Mouse (Mus musculus): Measurements from ENCODE around the gene Xpot. TPM values are rescaled to one million over a fixed set of nuclear protein-coding genes. Genes with fewer than 3 reads are reported as not detected.

Xpot gene
- polyA plus RNA-seq, 1 experiment from 2014 or later = 61.9 TPM

DNA sequence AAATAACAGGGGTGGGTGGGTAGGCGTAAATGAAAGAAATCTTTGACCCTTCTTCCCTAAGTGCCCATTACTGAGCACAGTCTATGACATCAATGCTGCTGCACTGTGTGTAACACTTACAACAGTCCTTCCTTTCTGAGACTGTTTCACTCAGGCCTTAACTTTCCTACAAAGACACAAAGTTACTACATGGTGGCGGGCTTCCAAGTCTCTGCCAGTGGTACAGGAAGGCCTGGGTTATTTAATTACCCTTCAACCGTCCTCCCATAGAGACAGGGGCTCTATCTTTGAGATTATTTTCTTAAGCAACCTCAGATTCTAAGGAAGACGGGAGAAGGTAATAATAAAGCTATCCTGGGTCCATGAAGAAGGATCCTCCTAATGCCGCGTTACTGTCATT, 13.7 kb downstream of the Xpot start:
- WGBS = 95% methylated on average over 6 of the region's 6 CpGs
- Histone ChIP-seq H3K27me3 (ENCODE audit: control insufficient read depth, insufficient read depth, low read length) (no peaks in the 10 kb centered on the region), H3K4me2 (ENCODE audit: low read depth, severe bottlenecking) (no peak overlapping the region), H3K9ac (ENCODE audit: low read length) (no peak overlapping the region), H3K36me3 (ENCODE audit: control insufficient read depth, insufficient read depth, low read length) (peaks cover 37% of the 10 kb centered on the region), H3K27ac (replicated peaks; ENCODE audit: low read depth, low read length) (no peak overlapping the region), H3K4me3 (ENCODE audit: low read depth, low read length) (no peak overlapping the region), H3K9me3 (ENCODE audit: control insufficient read depth, low read length) (no peaks in the 10 kb centered on the region), H3K4me1 (ENCODE audit: control insufficient read depth, insufficient read depth, low read length) (no peaks in the 10 kb centered on the region)
- ATAC-seq (ENCODE audit: insufficient number of reproducible peaks, low FRiP score, low TSS enrichment, low read depth) (no peak), DNase-seq (ENCODE audit: low spot score) (no peak)

DNA sequence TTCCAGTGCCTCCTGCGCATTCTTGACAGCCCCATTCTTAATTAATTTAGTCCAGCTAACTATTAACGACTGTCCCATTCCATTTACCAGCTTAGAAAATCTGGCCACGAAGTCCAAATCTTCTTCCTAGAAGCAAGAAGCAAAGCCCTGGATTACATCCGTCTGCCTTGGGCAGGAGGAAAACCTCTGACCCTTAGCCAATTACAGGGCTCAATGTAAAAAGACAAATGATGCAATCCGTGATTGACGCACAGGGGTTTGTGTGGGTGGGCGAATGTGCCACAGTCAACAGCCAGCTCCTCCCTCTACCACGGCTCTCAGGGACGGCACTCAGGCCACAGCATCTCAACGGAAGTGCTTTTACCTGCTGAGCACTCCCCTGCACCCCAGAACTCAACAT, 14.5 kb downstream of the Xpot start:
- DNase-seq (ENCODE audit: low spot score) (no peak), ATAC-seq (ENCODE audit: insufficient number of reproducible peaks, low FRiP score, low TSS enrichment, low read depth) (no peak)
- Histone ChIP-seq H3K27ac (replicated peaks; ENCODE audit: low read depth, low read length) (no peak overlapping the region), H3K9ac (ENCODE audit: low read length) (no peak overlapping the region), H3K4me3 (ENCODE audit: low read depth, low read length) (no peak overlapping the region), H3K4me1 (ENCODE audit: control insufficient read depth, insufficient read depth, low read length) (no peaks in the 10 kb centered on the region), H3K36me3 (ENCODE audit: control insufficient read depth, insufficient read depth, low read length) (peaks cover 41% of the 10 kb centered on the region), H3K4me2 (ENCODE audit: low read depth, severe bottlenecking) (no peak overlapping the region), H3K27me3 (ENCODE audit: control insufficient read depth, insufficient read depth, low read length) (no peaks in the 10 kb centered on the region), H3K9me3 (ENCODE audit: control insufficient read depth, low read length) (no peaks in the 10 kb centered on the region)
- 83% methylated on average over 9 of the region's 10 CpGs for whole genome bisulfite sequencing

DNA sequence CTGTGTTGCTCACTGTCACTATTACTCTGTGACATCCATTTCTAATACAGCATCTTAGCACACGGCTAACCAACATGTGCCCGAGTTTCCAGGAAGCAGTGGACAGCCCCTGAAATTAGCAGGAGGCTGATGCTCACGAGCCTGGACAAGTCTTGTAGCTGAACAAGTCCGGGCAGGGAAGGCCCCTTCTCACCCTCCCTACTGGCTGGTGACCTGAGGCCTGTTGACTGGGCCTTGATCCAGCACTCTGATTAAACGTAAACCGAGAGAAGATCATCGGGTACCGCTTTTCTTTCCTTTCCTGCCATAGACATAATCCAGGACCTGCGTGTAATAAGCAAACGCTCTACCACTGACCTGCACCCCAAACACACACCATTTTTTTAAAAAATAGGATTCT, 18.0 kb downstream of the Xpot start:
- no peak overlapping the region for H3K4me3 ChIP-seq (ENCODE audit: low read depth, low read length)
- ATAC-seq (ENCODE audit: insufficient number of reproducible peaks, low FRiP score, low TSS enrichment, low read depth) = no peak
- no peak overlapping the region for H3K4me2 ChIP-seq (ENCODE audit: low read depth, severe bottlenecking)
- H3K27ac ChIP-seq (replicated peaks; ENCODE audit: low read depth, low read length) = no peak overlapping the region
- no peaks in the 10 kb centered on the region for H3K4me1 ChIP-seq (ENCODE audit: control insufficient read depth, insufficient read depth, low read length)
- DNase-seq (ENCODE audit: low spot score) = no peak
- H3K9me3 ChIP-seq (ENCODE audit: control insufficient read depth, low read length) = no peaks in the 10 kb centered on the region
- no peak overlapping the region for H3K9ac ChIP-seq (ENCODE audit: low read length)
- H3K36me3 ChIP-seq (ENCODE audit: control insufficient read depth, insufficient read depth, low read length) = peaks cover 47% of the 10 kb centered on the region
- H3K27me3 ChIP-seq (ENCODE audit: control insufficient read depth, insufficient read depth, low read length) = no peaks in the 10 kb centered on the region
- 93% methylated on average over 10 of the region's 10 CpGs for WGBS

DNA sequence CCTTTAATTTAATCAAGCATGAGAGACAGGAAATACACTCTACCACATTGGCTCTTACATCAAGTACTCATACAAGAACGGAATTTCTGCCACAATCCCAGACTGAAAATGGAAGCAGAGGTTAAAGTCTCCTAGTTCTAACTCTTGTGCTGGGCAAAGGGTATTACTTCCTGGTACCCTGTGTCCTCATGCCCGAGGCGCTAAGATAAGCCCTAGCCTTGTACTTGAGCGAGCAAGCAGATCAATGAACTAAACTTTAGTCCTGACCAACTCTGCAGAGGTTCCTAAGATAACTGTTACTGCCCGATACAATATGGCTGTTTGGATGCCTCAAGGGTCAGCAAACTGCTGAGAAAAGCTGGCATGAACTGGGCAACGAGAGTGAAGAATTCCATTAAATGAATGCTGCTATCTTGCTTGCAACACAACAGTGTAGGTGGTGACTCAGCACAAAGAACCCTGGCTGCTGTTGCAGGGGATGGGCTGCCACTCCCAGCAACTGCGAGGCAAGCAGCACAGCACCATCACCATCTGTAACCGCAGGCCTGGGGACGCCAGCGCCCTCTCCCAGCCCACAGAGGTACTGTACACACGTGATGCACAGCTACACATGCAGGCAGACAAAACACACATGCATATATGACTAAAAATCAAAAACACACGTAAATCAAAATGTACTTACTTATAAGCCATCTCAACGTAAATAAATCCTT, 21.3 kb downstream of the Xpot start:
- H3K27ac ChIP-seq (replicated peaks; ENCODE audit: low read depth, low read length) = no peak overlapping the region
- no peaks in the 10 kb centered on the region for H3K4me1 ChIP-seq (ENCODE audit: control insufficient read depth, insufficient read depth, low read length)
- peaks cover 50% of the 10 kb centered on the region for H3K36me3 ChIP-seq (ENCODE audit: control insufficient read depth, insufficient read depth, low read length)
- no peak overlapping the region for H3K4me3 ChIP-seq (ENCODE audit: low read depth, low read length)
- DNase-seq (ENCODE audit: low spot score) (no peak), ATAC-seq (ENCODE audit: insufficient number of reproducible peaks, low FRiP score, low TSS enrichment, low read depth) (no peak)
- no peak overlapping the region for H3K9ac ChIP-seq (ENCODE audit: low read length)
- 94% methylated on average over 13 of the region's 13 CpGs for WGBS
- H3K9me3 ChIP-seq (ENCODE audit: control insufficient read depth, low read length) = no peaks in the 10 kb centered on the region
- no peaks in the 10 kb centered on the region for H3K27me3 ChIP-seq (ENCODE audit: control insufficient read depth, insufficient read depth, low read length)
- H3K4me2 ChIP-seq (ENCODE audit: low read depth, severe bottlenecking) = no peak overlapping the region

DNA sequence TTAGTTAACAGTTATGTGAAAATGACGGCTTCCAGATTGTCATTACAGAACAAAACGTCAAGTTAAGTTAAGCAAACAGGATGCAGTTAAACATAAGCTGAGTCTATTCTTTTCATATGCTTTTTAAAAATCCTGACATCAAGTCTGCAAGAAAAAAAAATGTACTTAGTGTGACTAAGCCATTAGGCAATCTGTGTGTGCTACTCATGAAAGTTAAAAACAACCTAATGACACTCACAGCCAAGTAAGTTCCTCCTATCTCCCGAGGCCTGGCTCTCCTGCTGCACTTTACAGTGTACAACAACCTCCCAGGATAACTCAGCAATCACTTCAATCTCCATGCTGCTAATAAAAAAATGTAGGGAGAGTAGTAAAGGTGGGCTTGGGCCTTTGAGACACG, 22.6 kb downstream of the Xpot start:
- Histone ChIP-seq H3K9me3 (ENCODE audit: control insufficient read depth, low read length) (no peaks in the 10 kb centered on the region), H3K4me3 (ENCODE audit: low read depth, low read length) (no peak overlapping the region), H3K27ac (replicated peaks; ENCODE audit: low read depth, low read length) (no peak overlapping the region), H3K4me2 (ENCODE audit: low read depth, severe bottlenecking) (no peak overlapping the region), H3K27me3 (ENCODE audit: control insufficient read depth, insufficient read depth, low read length) (no peaks in the 10 kb centered on the region), H3K4me1 (ENCODE audit: control insufficient read depth, insufficient read depth, low read length) (no peaks in the 10 kb centered on the region), H3K9ac (ENCODE audit: low read length) (no peak overlapping the region), H3K36me3 (ENCODE audit: control insufficient read depth, insufficient read depth, low read length) (peaks cover 52% of the 10 kb centered on the region)
- DNase-seq (ENCODE audit: low spot score) = no peak
- WGBS = 93% methylated on average over 4 of the region's 4 CpGs
- ATAC-seq (ENCODE audit: insufficient number of reproducible peaks, low FRiP score, low TSS enrichment, low read depth) = no peak

DNA sequence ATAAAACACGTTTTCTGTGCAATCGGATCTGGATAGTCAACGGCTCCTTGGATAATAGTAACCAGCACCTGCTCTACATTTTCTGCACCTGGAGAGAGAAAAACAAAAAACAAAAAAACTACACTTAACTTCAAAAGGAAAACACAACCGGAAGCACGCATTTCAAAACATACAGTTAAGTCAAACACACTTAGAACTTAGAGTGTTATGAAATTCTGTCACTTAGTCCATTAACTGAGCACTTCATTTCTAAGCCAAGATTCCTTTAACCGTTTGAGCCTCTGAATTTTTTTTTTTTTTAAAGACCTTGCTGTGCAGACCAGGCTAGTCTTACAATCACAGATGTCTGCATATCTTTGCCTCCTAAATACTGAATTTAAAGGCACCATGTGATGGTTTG, 24.9 kb downstream of the Xpot start:
- Histone ChIP-seq H3K9ac (ENCODE audit: low read length) (no peak overlapping the region), H3K27ac (replicated peaks; ENCODE audit: low read depth, low read length) (no peak overlapping the region), H3K9me3 (ENCODE audit: control insufficient read depth, low read length) (no peaks in the 10 kb centered on the region), H3K4me3 (ENCODE audit: low read depth, low read length) (no peak overlapping the region), H3K27me3 (ENCODE audit: control insufficient read depth, insufficient read depth, low read length) (no peaks in the 10 kb centered on the region), H3K4me1 (ENCODE audit: control insufficient read depth, insufficient read depth, low read length) (no peaks in the 10 kb centered on the region), H3K36me3 (ENCODE audit: control insufficient read depth, insufficient read depth, low read length) (peaks cover 39% of the 10 kb centered on the region), H3K4me2 (ENCODE audit: low read depth, severe bottlenecking) (no peak overlapping the region)
- 87% methylated on average over 6 of the region's 6 CpGs for WGBS
- ATAC-seq (ENCODE audit: insufficient number of reproducible peaks, low FRiP score, low TSS enrichment, low read depth) (no peak), DNase-seq (ENCODE audit: low spot score) (no peak)

DNA sequence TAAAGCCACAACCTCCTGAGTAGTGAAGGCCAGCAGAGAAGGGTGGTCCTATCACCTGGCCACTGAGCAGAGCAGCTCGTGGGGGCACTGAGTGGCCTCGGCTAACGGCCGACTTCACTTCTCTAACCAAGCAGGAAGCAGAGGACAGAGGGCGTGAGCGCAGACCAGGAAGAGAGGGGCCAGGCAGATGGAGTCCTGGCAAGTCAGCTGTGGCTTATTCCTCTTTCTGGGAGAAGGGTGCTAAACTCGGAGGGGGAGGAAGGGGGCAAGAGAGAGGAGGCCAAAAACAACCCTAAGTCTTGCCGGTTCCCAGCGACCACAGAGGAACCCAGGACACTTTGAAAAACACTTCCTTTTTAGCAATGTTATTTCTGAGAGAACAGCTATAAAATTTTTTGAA, 29.6 kb downstream of the Xpot start:
- Histone ChIP-seq H3K4me1 (ENCODE audit: control insufficient read depth, insufficient read depth, low read length) (no peaks in the 10 kb centered on the region), H3K4me3 (ENCODE audit: low read depth, low read length) (no peak overlapping the region), H3K4me2 (ENCODE audit: low read depth, severe bottlenecking) (no peak overlapping the region), H3K9ac (ENCODE audit: low read length) (no peak overlapping the region), H3K36me3 (ENCODE audit: control insufficient read depth, insufficient read depth, low read length) (peaks cover 27% of the 10 kb centered on the region), H3K9me3 (ENCODE audit: control insufficient read depth, low read length) (no peaks in the 10 kb centered on the region), H3K27ac (replicated peaks; ENCODE audit: low read depth, low read length) (no peak overlapping the region), H3K27me3 (ENCODE audit: control insufficient read depth, insufficient read depth, low read length) (no peaks in the 10 kb centered on the region)
- ATAC-seq (ENCODE audit: insufficient number of reproducible peaks, low FRiP score, low TSS enrichment, low read depth) = no peak
- DNase-seq (ENCODE audit: low spot score) = no peak
- WGBS = 92% methylated on average over 9 of the region's 9 CpGs

DNA sequence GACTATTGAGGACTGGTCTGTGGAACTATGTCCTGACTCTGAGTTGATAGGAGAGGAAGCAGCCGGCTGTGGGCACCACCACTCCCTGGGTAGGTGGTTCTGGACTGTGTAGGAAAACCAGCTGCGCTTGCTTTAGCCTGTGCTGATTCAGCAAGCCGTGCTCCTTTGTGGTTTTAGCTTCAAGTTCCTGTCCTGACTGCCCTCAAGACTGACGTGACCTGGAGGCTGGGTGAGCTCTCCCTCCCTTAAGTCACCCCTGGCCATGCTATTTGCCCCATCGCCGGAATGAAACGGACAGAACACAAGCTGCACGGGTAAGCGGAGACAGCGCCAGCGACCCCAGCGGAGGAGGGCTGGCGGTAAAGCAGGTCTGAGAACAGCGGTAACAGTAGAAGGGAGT, 35.0 kb downstream of the Xpot start:
- no peak for ATAC-seq (ENCODE audit: insufficient number of reproducible peaks, low FRiP score, low TSS enrichment, low read depth)
- Histone ChIP-seq H3K9me3 (ENCODE audit: control insufficient read depth, low read length) (no peaks in the 10 kb centered on the region), H3K4me1 (ENCODE audit: control insufficient read depth, insufficient read depth, low read length) (no peaks in the 10 kb centered on the region), H3K27ac (replicated peaks; ENCODE audit: low read depth, low read length) (no peak overlapping the region), H3K4me2 (ENCODE audit: low read depth, severe bottlenecking) (no peak overlapping the region), H3K4me3 (ENCODE audit: low read depth, low read length) (no peak overlapping the region), H3K9ac (ENCODE audit: low read length) (no peak overlapping the region), H3K27me3 (ENCODE audit: control insufficient read depth, insufficient read depth, low read length) (no peaks in the 10 kb centered on the region), H3K36me3 (ENCODE audit: control insufficient read depth, insufficient read depth, low read length) (peaks cover 16% of the 10 kb centered on the region; the same call in 1 of the 2 replicates)
- 96% methylated on average over 14 of the region's 14 CpGs for WGBS
- DNase-seq (ENCODE audit: low spot score) = no peak

DNA sequence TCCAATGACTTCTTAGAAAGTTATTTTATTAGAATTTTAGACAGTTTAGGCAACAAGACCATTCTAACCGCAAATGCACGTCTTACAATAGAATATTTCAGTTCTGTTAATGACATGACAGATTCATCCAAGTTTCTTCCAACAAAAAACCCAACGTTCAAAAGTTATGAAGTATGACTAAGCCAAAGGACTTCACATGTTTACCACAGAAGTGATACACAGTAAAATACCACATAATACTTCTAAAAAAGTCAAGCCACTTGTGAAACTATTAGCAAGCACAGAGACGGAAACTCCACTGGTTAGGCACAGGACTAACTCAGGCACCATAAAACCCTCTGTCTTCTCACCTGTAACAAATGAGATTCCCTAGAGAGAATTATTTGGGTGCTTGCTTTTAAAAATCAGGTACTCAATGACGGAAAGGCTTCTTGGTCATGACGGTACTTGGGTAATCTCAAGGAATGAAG, 38.7 kb downstream of the Xpot start:
- peak overlapping the region; percentile 71; the same call in 1 of the 2 replicates for H3K4me2 ChIP-seq (ENCODE audit: low read depth, severe bottlenecking)

More for the DNA sequence above, 38.7 kb downstream of the Xpot start:
- no peaks in the 10 kb centered on the region for H3K4me1 ChIP-seq (ENCODE audit: control insufficient read depth, insufficient read depth, low read length)
- H3K9ac ChIP-seq (ENCODE audit: low read length) = peak overlapping the region; percentile 89; the same call in 1 of the 2 replicates
- ATAC-seq (ENCODE audit: insufficient number of reproducible peaks, low FRiP score, low TSS enrichment, low read depth) (no peak), DNase-seq (ENCODE audit: low spot score) (no peak)
- H3K9me3 ChIP-seq (ENCODE audit: control insufficient read depth, low read length) = no peaks in the 10 kb centered on the region
- no peaks in the 10 kb centered on the region for H3K27me3 ChIP-seq (ENCODE audit: control insufficient read depth, insufficient read depth, low read length)
- 69% methylated on average over 6 of the region's 6 CpGs for WGBS
- peak overlapping the region; percentile 80 for H3K4me3 ChIP-seq (ENCODE audit: low read depth, low read length)
- peaks cover 6% of the 10 kb centered on the region; the same call in 1 of the 2 replicates for H3K36me3 ChIP-seq (ENCODE audit: control insufficient read depth, insufficient read depth, low read length)
- no peak overlapping the region for H3K27ac ChIP-seq (replicated peaks; ENCODE audit: low read depth, low read length)
